Mouse (Mus musculus): ENCODE data around the gene Tsga10ip. TPM values are rescaled to one million over a fixed set of nuclear protein-coding genes. Genes with fewer than 3 reads are reported as not detected.

Gene Tsga10ip
- polyA plus RNA-seq, 1 experiment from 2014 or later: 0.25 TPM

DNA sequence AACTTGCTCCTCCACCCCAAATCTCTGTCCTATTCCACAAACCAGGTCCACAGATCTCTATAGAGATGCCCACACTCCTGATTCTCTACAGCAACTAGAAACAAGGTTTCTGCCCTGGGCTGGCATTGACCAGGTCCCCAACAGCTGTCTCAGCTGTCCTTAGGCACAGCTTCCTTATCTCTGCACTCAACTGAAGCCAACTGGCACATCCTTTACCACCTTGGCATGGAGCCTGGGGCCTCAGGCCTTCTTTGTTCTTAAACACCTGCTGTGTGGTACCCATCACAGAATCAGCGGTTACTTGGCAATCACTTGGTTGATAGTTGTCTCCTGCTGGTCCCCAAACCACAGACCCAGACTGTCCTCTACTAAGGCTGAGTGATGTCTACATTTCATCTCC is 28.1 kb upstream of the Tsga10ip start:
- WGBS: 85% methylated on average over 1 of the region's 1 CpGs
- Histone ChIP-seq H3K9ac (no peak overlapping the region), H3K36me3 (peaks cover 15% of the 10 kb centered on the region), H3K27ac (no peak overlapping the region), H3K4me3 (no peak overlapping the region), H3K27me3 (replicated peaks) (no peaks in the 10 kb centered on the region), H3K9me3 (no peaks in the 10 kb centered on the region), H3K4me1 (peaks cover 23% of the 10 kb centered on the region), H3K4me2 (replicated peaks) (no peak overlapping the region)
- ATAC-seq (ENCODE audit: low FRiP score, low read depth): no peak

GRCm38 (mm10) chr19:5429806-5430205 is 27.5 kb upstream of the Tsga10ip start:
- Histone ChIP-seq H3K4me1 (peaks cover 23% of the 10 kb centered on the region), H3K27me3 (replicated peaks) (no peaks in the 10 kb centered on the region), H3K9me3 (no peaks in the 10 kb centered on the region), H3K36me3 (peaks cover 15% of the 10 kb centered on the region), H3K4me3 (no peak overlapping the region), H3K4me2 (replicated peaks) (no peak overlapping the region), H3K27ac (no peak overlapping the region), H3K9ac (no peak overlapping the region)
- 85% methylated on average over 8 of the region's 8 CpGs for WGBS
- no peak for ATAC-seq (ENCODE audit: low FRiP score, low read depth)

DNA sequence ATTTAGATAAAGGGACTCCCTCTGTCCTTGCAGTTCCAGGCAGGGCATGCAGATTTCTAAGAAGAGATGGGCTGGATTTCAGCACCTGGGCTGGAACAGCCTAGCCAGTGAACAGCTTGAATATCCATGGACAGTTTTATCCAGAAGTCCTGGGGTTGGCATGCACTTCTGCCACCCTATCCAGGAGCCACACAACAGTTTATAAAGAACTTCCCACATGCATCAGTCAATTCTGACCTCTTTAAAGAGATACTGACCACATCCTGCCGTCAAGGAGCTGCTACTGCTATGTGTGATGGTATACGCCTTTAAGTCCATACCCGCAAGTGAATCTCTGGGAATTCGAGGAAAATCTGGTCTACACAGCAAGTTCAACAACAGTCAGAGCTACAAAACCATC is 26.9 kb upstream of the Tsga10ip start:
- Histone ChIP-seq H3K9me3 (no peaks in the 10 kb centered on the region), H3K4me2 (replicated peaks) (no peak overlapping the region), H3K4me3 (no peak overlapping the region), H3K9ac (no peak overlapping the region), H3K27ac (no peak overlapping the region), H3K36me3 (peaks cover 15% of the 10 kb centered on the region), H3K27me3 (replicated peaks) (no peaks in the 10 kb centered on the region), H3K4me1 (peaks cover 23% of the 10 kb centered on the region)
- whole genome bisulfite sequencing: 85% methylated on average over 4 of the region's 4 CpGs
- no peak for ATAC-seq (ENCODE audit: low FRiP score, low read depth)

- Histone ChIP-seq H3K27me3 (replicated peaks) (no peaks in the 10 kb centered on the region), H3K4me2 (replicated peaks) (no peak overlapping the region), H3K27ac (no peak overlapping the region), H3K36me3 (peaks cover 15% of the 10 kb centered on the region), H3K4me3 (no peak overlapping the region), H3K4me1 (peaks cover 27% of the 10 kb centered on the region), H3K9ac (no peak overlapping the region), H3K9me3 (no peaks in the 10 kb centered on the region)
- ATAC-seq (ENCODE audit: low FRiP score, low read depth): no peak
- 95% methylated on average over 2 of the region's 2 CpGs for WGBS
Measured at GRCm38 (mm10) chr19:5428083-5428482, 25.8 kb upstream of the Tsga10ip start.

DNA sequence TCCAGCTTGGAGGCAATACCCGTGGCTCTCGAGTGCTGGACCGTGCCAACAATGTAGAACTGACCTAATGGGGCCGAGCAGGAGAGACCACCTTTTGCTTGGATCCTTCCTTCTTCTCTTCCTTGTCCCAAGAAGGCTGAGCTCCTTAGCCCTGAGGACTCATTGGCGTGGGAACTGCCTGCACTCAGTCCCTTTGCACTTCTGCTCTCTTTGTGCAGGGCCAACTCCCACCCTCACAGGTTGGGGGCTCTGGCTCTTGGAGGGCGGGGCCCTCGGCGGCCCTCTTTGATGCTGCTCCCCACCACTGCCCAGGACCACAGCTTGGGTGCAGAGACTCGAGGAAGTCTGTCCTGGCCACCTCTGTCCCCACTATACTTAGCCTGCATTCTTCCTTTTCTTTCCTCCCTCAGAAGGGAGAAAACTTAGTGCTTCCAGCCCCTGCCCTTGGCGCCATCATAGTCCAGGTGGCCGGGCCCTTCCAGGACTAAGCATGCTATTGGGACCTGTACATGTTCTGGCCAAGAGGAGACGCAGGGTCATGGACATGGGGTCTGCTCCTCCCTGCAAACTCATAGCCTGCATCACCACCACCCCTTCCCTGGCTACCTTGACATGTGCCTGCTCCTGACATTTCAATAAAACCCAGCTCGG is 24.4 kb upstream of the Tsga10ip start:
- H3K9me3 ChIP-seq: no peaks in the 10 kb centered on the region
- 94% methylated on average over 13 of the region's 13 CpGs for WGBS
- no peak overlapping the region for H3K27ac ChIP-seq
- no peak for ATAC-seq (ENCODE audit: low FRiP score, low read depth)
- H3K36me3 ChIP-seq: peaks cover 26% of the 10 kb centered on the region
- H3K4me1 ChIP-seq: peaks cover 29% of the 10 kb centered on the region
- peak overlapping the region; percentile 73 for H3K4me2 ChIP-seq (replicated peaks)
- no peak overlapping the region for H3K4me3 ChIP-seq
- no peaks in the 10 kb centered on the region for H3K27me3 ChIP-seq (replicated peaks)
- H3K9ac ChIP-seq: 0 out of 2 replicates have a peak overlapping the region, but pooled peaks have one; percentile 1

DNA sequence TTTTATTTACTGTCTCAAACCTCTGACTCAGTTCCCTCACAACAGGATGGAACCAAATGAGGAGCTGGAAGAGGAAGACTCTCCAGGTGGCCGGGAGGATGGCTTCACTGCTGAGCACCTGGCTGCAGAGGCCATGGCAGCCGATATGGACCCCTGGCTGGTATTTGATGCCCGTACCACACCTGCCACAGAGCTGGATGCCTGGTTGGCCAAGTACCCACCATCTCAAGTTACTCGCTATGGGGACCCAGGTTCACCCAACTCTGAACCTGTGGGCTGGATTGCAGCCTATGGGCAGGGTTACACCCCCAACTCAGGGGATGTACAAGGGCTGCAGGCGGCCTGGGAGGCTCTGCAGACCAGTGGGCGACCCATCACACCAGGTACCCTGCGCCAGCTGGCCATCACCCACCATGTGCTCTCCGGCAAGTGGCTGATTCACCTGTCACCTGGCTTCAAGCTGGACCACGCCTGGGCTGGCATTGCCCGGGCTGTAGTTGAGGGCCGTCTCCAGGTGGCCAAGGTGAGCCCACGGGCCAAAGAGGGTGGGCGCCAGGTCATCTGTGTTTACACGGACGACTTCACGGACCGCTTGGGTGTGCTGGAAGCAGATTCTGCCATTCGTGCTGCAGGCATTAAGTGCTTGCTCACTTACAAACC is 23.7 kb upstream of the Tsga10ip start:
- Histone ChIP-seq H3K9ac (peak overlapping the region; percentile 87), H3K4me3 (peak overlapping the region; percentile 82), H3K27me3 (replicated peaks) (no peaks in the 10 kb centered on the region), H3K27ac (no peak overlapping the region), H3K36me3 (peaks cover 28% of the 10 kb centered on the region), H3K9me3 (no peaks in the 10 kb centered on the region), H3K4me2 (replicated peaks) (peak overlapping the region; percentile 73), H3K4me1 (peaks cover 29% of the 10 kb centered on the region)
- WGBS: 94% methylated on average over 18 of the region's 18 CpGs
- ATAC-seq (ENCODE audit: low FRiP score, low read depth): no peak

GRCm38 (mm10) chr19:5424782-5425741 is 22.7 kb upstream of the Tsga10ip start, which contains the start of the genes Drap1 and AI837181:
TSS of gene Drap1 (minus strand) at chr19:5424979.
TSS of gene AI837181 (plus strand) at chr19:5425144.
- no peaks in the 10 kb centered on the region for H3K9me3 ChIP-seq
- peak within 1 kb of the TSS; percentile 87 for H3K9ac ChIP-seq
- peak within 1 kb of the TSS; percentile 81 for H3K27ac ChIP-seq
- peaks cover 36% of the 10 kb centered on the region for H3K36me3 ChIP-seq
- WGBS: under 1% methylated on average over 84 of the region's 87 CpGs
- peak within 1 kb of the TSS; percentile 90 for H3K4me2 ChIP-seq (replicated peaks)
- no peaks in the 10 kb centered on the region for H3K27me3 ChIP-seq (replicated peaks)
- H3K4me1 ChIP-seq: peaks cover 29% of the 10 kb centered on the region
- peak within 1 kb of the TSS; percentile 82 for H3K4me3 ChIP-seq
- peak; percentile 89 for ATAC-seq (ENCODE audit: low FRiP score, low read depth)

- Histone ChIP-seq H3K4me3 (peak overlapping the region; percentile 82), H3K27me3 (replicated peaks) (no peaks in the 10 kb centered on the region), H3K27ac (peak overlapping the region; percentile 81), H3K36me3 (peaks cover 43% of the 10 kb centered on the region), H3K9me3 (no peaks in the 10 kb centered on the region), H3K4me2 (replicated peaks) (peak overlapping the region; percentile 90), H3K4me1 (peaks cover 29% of the 10 kb centered on the region), H3K9ac (peak overlapping the region; percentile 87)
- WGBS: under 1% methylated on average over 42 of the region's 48 CpGs
- peak; percentile 48 for ATAC-seq (ENCODE audit: low FRiP score, low read depth)
Measured at GRCm38 (mm10) chr19:5424092-5424781, 21.9 kb upstream of the Tsga10ip start.

- Histone ChIP-seq H3K27ac (no peak overlapping the region), H3K4me3 (peak overlapping the region; percentile 82), H3K36me3 (peaks cover 43% of the 10 kb centered on the region), H3K4me1 (peaks cover 29% of the 10 kb centered on the region), H3K9ac (peak overlapping the region; percentile 87), H3K27me3 (replicated peaks) (no peaks in the 10 kb centered on the region), H3K9me3 (no peaks in the 10 kb centered on the region), H3K4me2 (replicated peaks) (peak overlapping the region; percentile 90)
- 77% methylated on average over 12 of the region's 12 CpGs for WGBS
- ATAC-seq (ENCODE audit: low FRiP score, low read depth): no peak
Measured at GRCm38 (mm10) chr19:5423561-5423960, 21.2 kb upstream of the Tsga10ip start.

DNA sequence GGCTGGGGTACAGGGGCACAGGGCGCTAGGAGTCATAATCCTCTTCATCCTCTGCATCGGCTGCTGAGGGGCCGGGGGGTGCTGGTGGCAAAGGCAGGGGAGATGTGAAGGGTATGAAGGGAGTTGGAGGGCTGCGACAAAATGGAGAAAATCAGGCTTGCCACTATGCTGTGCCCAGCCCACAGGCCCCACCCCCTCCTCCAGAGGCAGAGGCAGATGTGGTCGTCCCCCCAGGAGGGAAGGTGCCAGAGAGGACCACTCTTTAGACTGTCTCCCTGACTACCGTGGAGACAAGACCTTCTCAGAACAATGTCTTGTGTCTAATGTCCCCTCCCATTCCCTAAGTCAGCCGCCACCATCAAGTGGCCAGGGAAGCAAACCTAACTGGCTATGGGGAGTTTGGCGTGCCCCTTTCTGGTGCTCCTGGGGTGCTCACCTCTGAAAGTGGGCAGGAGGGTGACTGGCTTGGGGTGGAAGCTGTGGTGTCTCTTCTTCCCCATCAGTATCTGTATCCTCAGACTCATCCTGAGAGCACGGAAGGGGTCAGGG is 20.6 kb upstream of the Tsga10ip start:
- no peak overlapping the region for H3K4me3 ChIP-seq
- peaks cover 29% of the 10 kb centered on the region for H3K4me1 ChIP-seq
- H3K9me3 ChIP-seq: no peaks in the 10 kb centered on the region
- H3K27me3 ChIP-seq (replicated peaks): no peaks in the 10 kb centered on the region
- peak overlapping the region; percentile 90 for H3K4me2 ChIP-seq (replicated peaks)
- H3K36me3 ChIP-seq: peaks cover 48% of the 10 kb centered on the region
- H3K27ac ChIP-seq: no peak overlapping the region
- 71% methylated on average over 9 of the region's 9 CpGs for WGBS
- peak overlapping the region; percentile 0; the same call in 1 of the 2 replicates for H3K9ac ChIP-seq
- no peak for ATAC-seq (ENCODE audit: low FRiP score, low read depth)

DNA sequence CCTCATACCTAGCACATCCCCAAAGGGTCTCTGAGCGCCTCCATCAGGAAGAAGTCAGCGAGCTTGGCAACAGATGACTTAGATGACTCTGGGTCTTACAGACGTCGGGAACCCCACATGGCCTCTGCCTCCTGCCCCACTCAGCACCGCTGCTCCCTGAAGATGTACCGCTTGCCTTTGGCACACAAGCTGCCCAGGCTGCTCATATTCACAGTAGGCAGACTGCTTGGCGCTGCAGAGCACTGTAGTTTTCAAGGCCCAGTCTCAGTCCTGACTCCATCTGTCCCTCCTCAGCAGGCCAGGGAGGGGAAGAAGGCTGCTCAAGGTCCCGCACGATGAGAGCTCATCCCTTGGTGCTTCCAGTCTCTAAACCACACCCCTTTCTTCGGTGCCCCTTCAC is 19.9 kb upstream of the Tsga10ip start:
- H3K27me3 ChIP-seq (replicated peaks): no peaks in the 10 kb centered on the region
- no peak overlapping the region for H3K4me2 ChIP-seq (replicated peaks)
- peaks cover 29% of the 10 kb centered on the region for H3K4me1 ChIP-seq
- WGBS: 89% methylated on average over 10 of the region's 10 CpGs
- no peaks in the 10 kb centered on the region for H3K9me3 ChIP-seq
- no peak overlapping the region for H3K4me3 ChIP-seq
- H3K9ac ChIP-seq: no peak overlapping the region
- H3K27ac ChIP-seq: no peak overlapping the region
- ATAC-seq (ENCODE audit: low FRiP score, low read depth): no peak
- peaks cover 50% of the 10 kb centered on the region for H3K36me3 ChIP-seq
